Mouse (Mus musculus) forebrain, embryonic 12.5 days (tissue): ENCODE measurements at regions not wholly inside any gene's neighbourhood (a gene's known extent, or its start where the extent isn't known, plus 50 kb on each side); places are given as distances from the start of the nearest gene placed in this dataset.
A peak's percentile ranks its signal among the peaks of the same experiment; 100 is the strongest.

Source experiments
- ATAC-seq: fragments of 200-750 bp; cut with Nextera tagmentation; 2 replicates; pipeline ENCODE4 v1.8.0; 2017; ENCODE audit warnings: moderate TSS enrichment; ENCODE audit not compliant: low FRiP score
- H3K27ac ChIP-seq: fragments of 300-500 bp; sonication (generic); 2 replicates; pipeline ENCODE4 v1.5.1; 2016; ENCODE audit warnings: mild to moderate bottlenecking
- H3K27me3 ChIP-seq: fragments of 300-500 bp; sonication (generic); 2 replicates; pipeline ENCODE4 v1.6.1; 2016; ENCODE audit warnings: mild to moderate bottlenecking
- H3K36me3 ChIP-seq: fragments of 300-500 bp; sonication (generic); replicated peaks from 2 replicates; pipeline ENCODE4 v1.6.1; 2016; ENCODE audit warnings: mild to moderate bottlenecking
- H3K4me1 ChIP-seq: fragments of 300-500 bp; sonication (generic); 2 replicates; pipeline ENCODE4 v1.6.1; 2016
- H3K4me2 ChIP-seq: fragments of 300-500 bp; sonication (generic); 2 replicates; pipeline ENCODE4 v1.6.1; 2016; ENCODE audit warnings: mild to moderate bottlenecking, moderate library complexity
- H3K4me3 ChIP-seq: fragments of 300-500 bp; sonication (generic); replicated peaks from 2 replicates; pipeline ENCODE4 v1.5.1; 2016; ENCODE audit warnings: mild to moderate bottlenecking
- H3K9ac ChIP-seq: fragments of 300-500 bp; sonication (generic); 2 replicates; pipeline ENCODE4 v1.6.1; 2016; ENCODE audit warnings: mild to moderate bottlenecking
- H3K9me3 ChIP-seq: fragments of 300-500 bp; sonication (generic); 2 replicates; pipeline ENCODE4 v1.6.1; 2016
- WGBS: fragments of 180-500 bp; shearing (Covaris S2); methylation state at CpG from one replicate; pipeline ENCODE4 v1.1.7; 2016; 5-methylcytosine and 5-hydroxymethylcytosine counted together

GRCm38 (mm10) chr3:156028602-156029188 lies 532.9 kb upstream of the Negr1 start:
- no peaks in the 10 kb centered on the region for H3K27me3 ChIP-seq
- no peaks in the 10 kb centered on the region for H3K9me3 ChIP-seq
- peak; percentile 39; the same call in 1 of the 2 replicates for ATAC-seq
- H3K9ac ChIP-seq, result no peak overlapping the region
- H3K36me3 ChIP-seq, result no peaks in the 10 kb centered on the region
- H3K4me2 ChIP-seq, result no peak overlapping the region
- no peak overlapping the region for H3K4me3 ChIP-seq
- no peak overlapping the region for H3K27ac ChIP-seq
- peaks cover 7% of the 10 kb centered on the region for H3K4me1 ChIP-seq
- 32% methylated on average over 5 of the region's 5 CpGs for WGBS

GRCm38 (mm10) chr3:156070257-156070656 lies 491.3 kb upstream of the Negr1 start:
- Histone ChIP-seq H3K36me3 (no peaks in the 10 kb centered on the region), H3K4me1 (no peaks in the 10 kb centered on the region), H3K4me3 (no peak overlapping the region), H3K9me3 (no peaks in the 10 kb centered on the region), H3K9ac (no peak overlapping the region), H3K27ac (no peak overlapping the region), H3K4me2 (no peak overlapping the region), H3K27me3 (no peaks in the 10 kb centered on the region)
- 92% methylated on average over 4 of the region's 4 CpGs for WGBS
- no peak for ATAC-seq

- H3K4me2 ChIP-seq, result no peak overlapping the region
- no peaks in the 10 kb centered on the region for H3K36me3 ChIP-seq
- H3K4me1 ChIP-seq, result no peaks in the 10 kb centered on the region
- no peak for ATAC-seq
- no peak overlapping the region for H3K4me3 ChIP-seq
- no peak overlapping the region for H3K9ac ChIP-seq
- no peak overlapping the region for H3K27ac ChIP-seq
- no peaks in the 10 kb centered on the region for H3K9me3 ChIP-seq
- no peaks in the 10 kb centered on the region for H3K27me3 ChIP-seq
Measured at GRCm38 (mm10) chr3:156082268-156082667, 479.3 kb upstream of the Negr1 start.

- no peak for ATAC-seq
- Histone ChIP-seq H3K4me1 (no peaks in the 10 kb centered on the region), H3K4me3 (no peak overlapping the region), H3K27ac (no peak overlapping the region), H3K9me3 (no peaks in the 10 kb centered on the region), H3K36me3 (no peaks in the 10 kb centered on the region), H3K27me3 (no peaks in the 10 kb centered on the region), H3K4me2 (no peak overlapping the region), H3K9ac (no peak overlapping the region)
Measured at GRCm38 (mm10) chr3:156093689-156094088, 467.9 kb upstream of the Negr1 start.

GRCm38 (mm10) chr3:156094990-156095389 lies 466.6 kb upstream of the Negr1 start:
- H3K9me3 ChIP-seq, result no peaks in the 10 kb centered on the region
- WGBS, result 88% methylated on average over 3 of the region's 3 CpGs
- no peak for ATAC-seq
- no peak overlapping the region for H3K4me3 ChIP-seq
- no peak overlapping the region for H3K27ac ChIP-seq
- H3K27me3 ChIP-seq, result no peaks in the 10 kb centered on the region
- H3K9ac ChIP-seq, result no peak overlapping the region
- H3K4me2 ChIP-seq, result no peak overlapping the region
- H3K4me1 ChIP-seq, result no peaks in the 10 kb centered on the region
- H3K36me3 ChIP-seq, result no peaks in the 10 kb centered on the region

- no peak overlapping the region for H3K4me3 ChIP-seq
- H3K36me3 ChIP-seq, result no peaks in the 10 kb centered on the region
- no peaks in the 10 kb centered on the region for H3K4me1 ChIP-seq
- ATAC-seq, result no peak
- no peaks in the 10 kb centered on the region for H3K9me3 ChIP-seq
- 85% methylated on average over 1 of the region's 1 CpGs for WGBS
- H3K27me3 ChIP-seq, result no peaks in the 10 kb centered on the region
- H3K4me2 ChIP-seq, result no peak overlapping the region
- no peak overlapping the region for H3K27ac ChIP-seq
- H3K9ac ChIP-seq, result no peak overlapping the region
Measured at GRCm38 (mm10) chr3:156105788-156106187, 455.8 kb upstream of the Negr1 start.

GRCm38 (mm10) chr3:156120341-156120740 lies 441.3 kb upstream of the Negr1 start:
- ATAC-seq, result no peak
- no peaks in the 10 kb centered on the region; the same call in 1 of the 2 replicates for H3K4me1 ChIP-seq
- H3K9ac ChIP-seq, result no peak overlapping the region
- H3K27ac ChIP-seq, result no peak overlapping the region
- 14% methylated on average over 3 of the region's 3 CpGs for WGBS
- no peaks in the 10 kb centered on the region for H3K36me3 ChIP-seq
- no peaks in the 10 kb centered on the region for H3K9me3 ChIP-seq
- H3K4me2 ChIP-seq, result no peak overlapping the region
- H3K27me3 ChIP-seq, result no peaks in the 10 kb centered on the region
- H3K4me3 ChIP-seq, result no peak overlapping the region

GRCm38 (mm10) chr3:156131598-156131997 lies 430.0 kb upstream of the Negr1 start:
- Histone ChIP-seq H3K27me3 (no peaks in the 10 kb centered on the region), H3K9ac (no peak overlapping the region), H3K4me3 (no peak overlapping the region), H3K27ac (no peak overlapping the region), H3K36me3 (no peaks in the 10 kb centered on the region), H3K4me1 (no peaks in the 10 kb centered on the region), H3K9me3 (no peaks in the 10 kb centered on the region), H3K4me2 (no peak overlapping the region)
- WGBS, result 74% methylated on average over 1 of the region's 1 CpGs
- ATAC-seq, result no peak

- H3K9me3 ChIP-seq, result no peaks in the 10 kb centered on the region
- H3K4me1 ChIP-seq, result no peaks in the 10 kb centered on the region
- H3K4me2 ChIP-seq, result no peak overlapping the region
- no peak for ATAC-seq
- H3K9ac ChIP-seq, result no peak overlapping the region
- no peaks in the 10 kb centered on the region for H3K36me3 ChIP-seq
- no peaks in the 10 kb centered on the region for H3K27me3 ChIP-seq
- no peak overlapping the region for H3K4me3 ChIP-seq
- 74% methylated on average over 5 of the region's 5 CpGs for WGBS
- no peak overlapping the region for H3K27ac ChIP-seq
Measured at GRCm38 (mm10) chr3:156141355-156141754, 420.2 kb upstream of the Negr1 start.

GRCm38 (mm10) chr3:156149322-156149721 lies 412.3 kb upstream of the Negr1 start:
- no peaks in the 10 kb centered on the region for H3K4me1 ChIP-seq
- no peak overlapping the region for H3K4me2 ChIP-seq
- no peaks in the 10 kb centered on the region for H3K36me3 ChIP-seq
- no peaks in the 10 kb centered on the region for H3K27me3 ChIP-seq
- H3K9ac ChIP-seq, result no peak overlapping the region
- WGBS, result 57% methylated on average over 3 of the region's 3 CpGs
- ATAC-seq, result peak; percentile 71
- no peaks in the 10 kb centered on the region for H3K9me3 ChIP-seq
- H3K4me3 ChIP-seq, result no peak overlapping the region
- no peak overlapping the region for H3K27ac ChIP-seq

- H3K27ac ChIP-seq, result no peak overlapping the region
- H3K4me3 ChIP-seq, result no peak overlapping the region
- H3K9ac ChIP-seq, result no peak overlapping the region
- no peaks in the 10 kb centered on the region for H3K36me3 ChIP-seq
- H3K4me1 ChIP-seq, result no peaks in the 10 kb centered on the region
- H3K4me2 ChIP-seq, result no peak overlapping the region
- H3K9me3 ChIP-seq, result no peaks in the 10 kb centered on the region
- no peaks in the 10 kb centered on the region for H3K27me3 ChIP-seq
- no peak for ATAC-seq
Measured at GRCm38 (mm10) chr3:156170076-156170475, 391.5 kb upstream of the Negr1 start.

- H3K9ac ChIP-seq, result no peak overlapping the region
- no peak overlapping the region for H3K4me3 ChIP-seq
- no peak overlapping the region for H3K27ac ChIP-seq
- H3K36me3 ChIP-seq, result no peaks in the 10 kb centered on the region
- no peaks in the 10 kb centered on the region for H3K4me1 ChIP-seq
- no peak overlapping the region for H3K4me2 ChIP-seq
- no peaks in the 10 kb centered on the region for H3K27me3 ChIP-seq
- no peaks in the 10 kb centered on the region for H3K9me3 ChIP-seq
- no peak for ATAC-seq
Measured at GRCm38 (mm10) chr3:156198688-156199087, 362.9 kb upstream of the Negr1 start.

- H3K27ac ChIP-seq, result no peak overlapping the region
- H3K27me3 ChIP-seq, result no peaks in the 10 kb centered on the region
- H3K9ac ChIP-seq, result no peak overlapping the region
- no peak overlapping the region for H3K4me3 ChIP-seq
- no peak for ATAC-seq
- H3K9me3 ChIP-seq, result no peaks in the 10 kb centered on the region
- H3K4me2 ChIP-seq, result no peak overlapping the region
- H3K36me3 ChIP-seq, result no peaks in the 10 kb centered on the region
- H3K4me1 ChIP-seq, result no peaks in the 10 kb centered on the region
Measured at GRCm38 (mm10) chr3:156199749-156200467, 361.7 kb upstream of the Negr1 start.
